Mouse (Mus musculus) megakaryocyte, embryonic 14.5 days (primary cell): Measurements from ENCODE around the gene Tnfsf11.

Source experiments
- FLI1 ChIP-seq: IDR thresholded peaks from 2 replicates; pipeline ENCODE4 v1.6.1; 2012; ENCODE audit warnings: low read length, inconsistent platforms, mixed read lengths
- GATA1 ChIP-seq: IDR thresholded peaks from 3 replicates; pipeline ENCODE4 v1.6.1; 2012; ENCODE audit warnings: mixed read lengths, low read length, inconsistent platforms, borderline replicate concordance

GRCm38 (mm10) chr14:78288903-78289302 lies 18.9 kb downstream of the Tnfsf11 start:
- TF ChIP-seq GATA1 = no peak
- no peak for TF ChIP-seq FLI1
